Mouse (Mus musculus) testis, postnatal 10 days (tissue): ENCODE results near the gene Mospd3.

Experiments
- DNase-seq: peaks from one replicate; pipeline ENCODE4 v3.0.0; 2021; ENCODE audit warnings: low spot score

Mospd3 gene

GRCm38 (mm10) chr5:137600619-137601364 is at the start of gene Mospd3:
Gene Mospd3, minus strand, starts transcription at chr5:137601058.
- peak; percentile 98 for DNase-seq

GRCm38 (mm10) chr5:137649669-137650571 is 49.1 kb upstream of the Mospd3 start:
- peak; percentile 63 for DNase-seq

GRCm38 (mm10) chr5:137649251-137649650 is 48.4 kb upstream of the Mospd3 start:
- DNase-seq = no peak

- DNase-seq = no peak
Observed at GRCm38 (mm10) chr5:137647827-137648601, 47.2 kb upstream of the Mospd3 start.

- no peak for DNase-seq
Observed at GRCm38 (mm10) chr5:137645652-137646091, 44.8 kb upstream of the Mospd3 start, which contains the start of gene Irs3. Gene Irs3, minus strand, starts transcription at chr5:137645714.

- DNase-seq = no peak
Observed at GRCm38 (mm10) chr5:137645091-137645651, 44.3 kb upstream of the Mospd3 start.

- no peak for DNase-seq
Observed at GRCm38 (mm10) chr5:137644484-137644883, 43.6 kb upstream of the Mospd3 start.

- DNase-seq = no peak
Observed at GRCm38 (mm10) chr5:137642886-137643285, 42.0 kb upstream of the Mospd3 start.

GRCm38 (mm10) chr5:137641054-137641453 is 40.2 kb upstream of the Mospd3 start, which contains the start of gene Sap25:
Gene Sap25, plus strand, starts transcription at chr5:137641334.
- peak; percentile 74 for DNase-seq

GRCm38 (mm10) chr5:137639472-137639871 is 38.6 kb upstream of the Mospd3 start:
- peak; percentile 40 for DNase-seq

GRCm38 (mm10) chr5:137633397-137634084 is 32.7 kb upstream of the Mospd3 start:
- no peak for DNase-seq

GRCm38 (mm10) chr5:137631591-137631990 is 30.7 kb upstream of the Mospd3 start:
- DNase-seq = no peak

- DNase-seq = peak; percentile 44
Observed at GRCm38 (mm10) chr5:137631171-137631570, 30.3 kb upstream of the Mospd3 start.

- DNase-seq = peak; percentile 47
Observed at GRCm38 (mm10) chr5:137630602-137631001, 29.7 kb upstream of the Mospd3 start.

GRCm38 (mm10) chr5:137629906-137630545 is 29.2 kb upstream of the Mospd3 start:
- DNase-seq = peak; percentile 41

- peak; percentile 83 for DNase-seq
Observed at GRCm38 (mm10) chr5:137629306-137629721, 28.5 kb upstream of the Mospd3 start.

GRCm38 (mm10) chr5:137628498-137629305 is 27.8 kb upstream of the Mospd3 start, which contains the start of the genes Fbxo24, Lrch4 and Gm20605:
Gene Fbxo24, minus strand, starts transcription at chr5:137629002.
Gene Lrch4, plus strand, starts transcription at chr5:137629121.
Gene Gm20605, plus strand, starts transcription at chr5:137629175.
- peak; percentile 98 for DNase-seq

- DNase-seq = peak; percentile 63
Observed at GRCm38 (mm10) chr5:137627991-137628390, 27.1 kb upstream of the Mospd3 start.

GRCm38 (mm10) chr5:137623937-137624530 is 23.2 kb upstream of the Mospd3 start:
- DNase-seq = no peak
